Mouse (Mus musculus): Measurements from ENCODE around the gene Rnf212b. TPM values are rescaled to one million over a fixed set of nuclear protein-coding genes. Genes with fewer than 3 reads are reported as not detected.

Gene Rnf212b
- polyA plus RNA-seq, 3 experiments from 2014 or later: not detected

DNA sequence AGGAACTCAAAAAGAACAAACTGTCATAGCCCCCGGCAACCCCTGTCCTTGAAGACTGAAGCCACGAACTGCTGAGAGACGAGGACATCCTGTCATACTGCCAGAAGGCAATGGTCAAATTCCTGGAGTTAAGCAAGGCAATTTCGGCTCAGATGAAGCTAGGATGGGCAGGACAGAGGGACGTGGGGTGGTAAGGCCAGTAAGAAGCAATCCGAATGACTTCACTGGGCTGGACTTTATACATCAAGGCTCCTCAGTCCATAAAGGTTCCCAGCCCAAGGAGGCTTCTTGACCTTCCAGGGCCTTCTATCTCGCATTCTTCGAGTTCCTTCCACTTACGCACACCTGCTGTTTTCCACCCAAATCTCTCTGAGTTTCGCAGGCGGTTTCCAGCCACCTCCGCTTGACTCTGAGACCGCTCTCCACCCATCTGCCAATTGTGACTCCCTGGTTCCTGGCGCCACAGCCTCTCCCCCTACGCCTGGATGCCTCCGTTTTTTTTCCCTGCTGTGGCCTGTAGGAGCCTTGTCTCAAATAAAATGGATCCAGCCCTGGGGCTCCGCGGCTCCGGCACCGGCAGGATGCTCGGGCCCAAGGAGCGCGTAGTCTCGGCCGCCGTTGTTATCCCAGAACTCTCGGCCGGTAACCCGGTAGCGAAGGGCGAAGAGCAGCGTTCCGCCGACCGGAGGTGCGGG is 62.0 kb downstream of the Rnf212b start:
- ATAC-seq: peak; percentile 44

DNA sequence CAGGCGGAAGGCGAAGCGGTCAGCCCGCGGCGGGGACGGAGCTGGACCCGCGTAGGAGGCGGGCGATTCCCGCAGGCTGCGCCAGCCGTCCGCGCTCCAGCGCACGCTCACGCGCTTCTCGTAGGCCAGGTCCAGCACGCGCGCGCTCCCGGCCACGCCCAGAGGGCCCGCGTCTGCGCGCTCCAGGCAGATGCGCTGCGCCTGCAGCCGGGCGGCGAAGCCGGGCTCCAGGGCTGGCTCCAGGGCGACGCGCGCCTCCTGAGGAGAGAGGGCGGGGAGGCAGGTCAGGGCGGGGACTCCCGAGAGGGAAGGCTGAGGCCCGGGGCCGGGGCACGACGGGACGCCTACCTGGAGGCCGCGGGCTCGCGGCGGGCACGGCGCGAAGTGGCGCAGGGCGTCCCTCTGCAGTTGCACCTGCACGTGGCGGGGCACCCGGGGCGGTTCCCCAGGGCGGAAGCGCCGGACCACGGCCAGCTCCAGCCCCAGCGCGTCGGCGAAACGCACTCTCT is 62.7 kb downstream of the Rnf212b start:
- peak; percentile 75 for ATAC-seq

DNA sequence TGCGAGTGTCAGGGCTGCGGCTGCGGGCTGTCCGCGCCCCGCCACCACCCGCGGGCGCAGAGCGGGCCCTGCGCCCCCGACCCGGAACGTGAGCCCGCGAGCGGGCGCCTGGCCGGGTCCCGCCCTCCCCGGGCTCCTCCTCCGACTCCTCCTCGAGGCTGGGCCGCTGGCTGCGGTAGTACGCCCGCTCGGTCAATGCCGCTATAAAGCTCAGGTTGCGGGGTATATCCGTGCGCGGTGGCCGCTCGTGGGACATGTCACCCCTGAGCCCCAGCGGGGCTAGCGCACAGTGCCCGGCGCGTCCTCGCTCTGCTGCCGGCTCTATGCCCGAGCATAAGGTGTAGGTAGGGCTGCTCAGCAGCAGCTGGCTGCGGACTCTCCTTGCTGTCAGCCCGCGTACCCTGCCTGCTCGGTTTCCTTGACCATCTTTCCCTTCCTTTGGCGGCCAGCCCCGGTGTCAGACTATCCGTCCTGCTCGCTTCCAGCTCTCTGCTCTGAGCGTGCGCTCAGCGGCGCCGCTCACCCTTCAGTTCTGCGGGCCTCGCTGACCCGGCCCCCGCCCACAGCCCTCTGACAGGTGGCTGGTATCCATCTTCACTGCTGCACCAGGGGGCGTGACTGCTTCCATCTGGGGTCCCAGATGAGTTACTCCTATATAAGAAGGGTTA is 63.2 kb downstream of the Rnf212b start, which contains the start of gene Ppp1r3e:
Ppp1r3e (minus strand) TSS at position 503 of the 668 bp plus-strand sequence.
- peak; percentile 66 for ATAC-seq

DNA sequence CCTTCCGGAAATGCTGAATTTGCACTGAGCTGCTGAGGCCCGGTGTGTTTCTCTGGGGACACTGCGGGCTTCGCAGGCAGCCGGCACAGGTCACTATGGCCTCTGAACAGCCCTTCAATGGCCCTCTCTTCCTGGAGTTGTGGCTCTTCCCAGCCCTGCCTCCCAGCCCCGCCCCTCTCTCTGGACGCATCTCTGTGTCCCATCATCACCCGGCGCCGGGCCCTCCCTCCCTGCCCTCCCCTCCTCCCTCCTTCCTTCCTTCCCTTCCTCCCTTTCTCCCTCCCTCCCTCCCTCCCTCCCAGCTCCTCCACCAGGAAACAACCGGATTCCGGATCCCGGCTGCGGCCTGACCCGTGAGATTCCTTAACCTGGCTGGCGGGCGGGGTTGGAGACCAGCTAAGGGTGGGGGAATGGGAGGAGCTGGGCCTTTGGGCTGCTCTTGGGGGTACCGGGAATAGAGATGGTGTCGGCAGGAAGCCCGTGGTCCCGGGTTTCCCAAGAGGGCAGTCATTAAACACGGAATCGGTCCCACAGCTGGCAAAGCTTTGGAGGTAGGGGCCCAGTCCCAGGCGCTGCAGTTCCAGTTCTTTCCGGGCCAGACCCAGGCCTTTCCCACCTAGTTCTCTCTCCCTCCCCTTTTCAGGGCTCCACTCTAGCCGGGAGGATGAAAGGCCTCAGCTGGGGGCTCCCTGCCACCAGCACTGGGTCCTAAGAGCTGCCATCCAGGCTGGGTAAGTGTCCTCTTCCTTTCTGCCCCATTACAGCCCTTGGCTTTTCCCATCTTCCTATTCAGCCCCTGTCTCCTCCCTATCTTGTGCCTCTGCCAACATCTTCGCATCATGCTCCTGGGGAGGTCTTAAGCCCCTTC is 69.4 kb downstream of the Rnf212b start, which contains the start of the genes Bcl2l2 and Gm20521:
Bcl2l2 (plus strand) TSS at position 224 of the 868 bp plus-strand sequence.
Gm20521 (plus strand) TSS at position 288 of the 868 bp plus-strand sequence.
- peak; percentile 58 for ATAC-seq

DNA sequence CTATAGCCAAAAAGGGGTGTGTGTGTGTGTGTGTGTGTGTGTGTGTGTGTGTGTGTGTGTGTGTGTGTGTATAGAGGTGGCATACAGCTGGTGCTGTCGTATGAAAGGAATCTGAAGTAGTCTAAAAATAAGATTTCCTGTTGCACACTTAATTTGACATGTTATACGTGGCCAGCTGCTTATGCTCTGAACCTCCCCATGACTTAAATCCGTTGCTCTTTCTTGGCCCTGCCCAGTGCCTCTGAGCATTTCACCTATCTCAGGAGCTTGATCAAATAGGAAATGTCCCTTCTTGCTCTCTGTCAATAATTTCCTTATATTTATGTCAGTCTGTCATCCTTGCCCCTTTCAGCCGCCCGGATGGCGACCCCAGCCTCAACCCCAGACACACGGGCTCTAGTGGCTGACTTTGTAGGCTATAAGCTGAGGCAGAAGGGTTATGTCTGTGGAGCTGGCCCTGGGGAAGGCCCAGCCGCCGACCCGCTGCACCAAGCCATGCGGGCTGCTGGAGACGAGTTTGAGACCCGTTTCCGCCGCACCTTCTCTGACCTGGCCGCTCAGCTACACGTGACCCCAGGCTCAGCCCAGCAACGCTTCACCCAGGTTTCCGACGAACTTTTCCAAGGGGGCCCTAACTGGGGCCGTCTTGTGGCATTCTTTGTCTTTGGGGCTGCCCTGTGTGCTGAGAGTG is 70.2 kb downstream of the Rnf212b start:
- peak; percentile 17 for ATAC-seq

DNA sequence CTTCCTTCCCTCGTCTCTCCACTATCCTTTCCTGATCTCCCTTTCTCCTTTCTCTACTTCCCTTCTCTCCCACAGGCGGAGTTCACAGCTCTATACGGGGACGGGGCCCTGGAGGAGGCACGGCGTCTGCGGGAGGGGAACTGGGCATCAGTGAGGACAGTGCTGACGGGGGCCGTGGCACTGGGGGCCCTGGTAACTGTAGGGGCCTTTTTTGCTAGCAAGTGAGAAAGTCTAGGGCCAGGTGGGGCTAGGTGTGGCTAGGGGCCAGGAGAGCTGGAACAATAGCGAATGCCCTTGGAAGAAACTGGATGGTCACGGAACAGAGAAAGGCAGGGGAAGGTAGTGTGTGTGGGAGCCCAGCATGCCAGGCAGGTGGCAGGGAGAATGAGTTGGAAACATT is 71.4 kb downstream of the Rnf212b start:
- no peak for ATAC-seq

DNA sequence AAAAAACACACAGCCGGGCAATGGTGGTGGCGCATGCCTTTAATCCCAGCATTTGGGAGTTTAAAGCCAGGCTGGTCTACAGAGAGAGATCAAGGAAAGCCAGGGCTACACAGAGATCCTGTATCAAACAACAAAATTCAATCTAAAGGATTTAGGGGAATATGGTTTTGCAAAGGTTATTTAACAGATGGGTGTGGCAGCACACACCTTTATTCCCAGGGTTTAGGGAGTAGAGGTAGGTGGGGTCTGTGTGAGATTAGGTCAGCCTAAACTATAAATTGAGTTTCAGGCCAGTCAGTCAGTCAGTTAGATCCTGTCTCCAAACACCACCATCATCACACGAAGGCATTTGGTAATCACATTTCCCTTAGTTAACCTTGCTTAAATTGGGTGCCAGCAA is 78.3 kb downstream of the Rnf212b start, which contains the start of gene Pabpn1:
Pabpn1 (plus strand) TSS at position 301 of the 400 bp plus-strand sequence.
- no peak for ATAC-seq

DNA sequence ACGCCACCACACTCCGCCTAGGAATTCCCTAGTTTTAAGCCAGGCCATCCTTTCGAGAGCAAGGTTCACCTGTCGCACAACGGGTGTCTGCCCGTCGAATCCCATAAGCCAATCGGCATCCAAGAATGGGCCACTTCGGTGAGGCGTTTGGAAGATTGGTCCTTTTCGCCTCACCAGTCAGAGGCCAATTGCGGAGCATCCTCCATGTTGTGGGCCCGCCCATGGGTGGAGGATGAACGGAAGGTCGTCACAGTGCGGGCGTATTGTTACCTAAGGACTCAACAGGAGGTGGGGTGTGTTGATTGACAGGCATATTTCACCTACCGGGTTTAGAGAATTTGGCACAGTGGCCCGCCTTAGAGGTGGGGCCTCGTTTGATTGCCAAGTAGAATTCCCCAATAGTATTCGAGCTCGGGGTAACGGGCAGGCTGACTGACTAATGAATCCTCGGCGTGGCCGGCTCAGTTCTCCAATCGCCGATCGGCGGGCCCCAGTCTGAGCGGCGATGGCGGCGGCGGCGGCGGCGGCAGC is 79.8 kb downstream of the Rnf212b start:
- peak; percentile 98 for ATAC-seq

DNA sequence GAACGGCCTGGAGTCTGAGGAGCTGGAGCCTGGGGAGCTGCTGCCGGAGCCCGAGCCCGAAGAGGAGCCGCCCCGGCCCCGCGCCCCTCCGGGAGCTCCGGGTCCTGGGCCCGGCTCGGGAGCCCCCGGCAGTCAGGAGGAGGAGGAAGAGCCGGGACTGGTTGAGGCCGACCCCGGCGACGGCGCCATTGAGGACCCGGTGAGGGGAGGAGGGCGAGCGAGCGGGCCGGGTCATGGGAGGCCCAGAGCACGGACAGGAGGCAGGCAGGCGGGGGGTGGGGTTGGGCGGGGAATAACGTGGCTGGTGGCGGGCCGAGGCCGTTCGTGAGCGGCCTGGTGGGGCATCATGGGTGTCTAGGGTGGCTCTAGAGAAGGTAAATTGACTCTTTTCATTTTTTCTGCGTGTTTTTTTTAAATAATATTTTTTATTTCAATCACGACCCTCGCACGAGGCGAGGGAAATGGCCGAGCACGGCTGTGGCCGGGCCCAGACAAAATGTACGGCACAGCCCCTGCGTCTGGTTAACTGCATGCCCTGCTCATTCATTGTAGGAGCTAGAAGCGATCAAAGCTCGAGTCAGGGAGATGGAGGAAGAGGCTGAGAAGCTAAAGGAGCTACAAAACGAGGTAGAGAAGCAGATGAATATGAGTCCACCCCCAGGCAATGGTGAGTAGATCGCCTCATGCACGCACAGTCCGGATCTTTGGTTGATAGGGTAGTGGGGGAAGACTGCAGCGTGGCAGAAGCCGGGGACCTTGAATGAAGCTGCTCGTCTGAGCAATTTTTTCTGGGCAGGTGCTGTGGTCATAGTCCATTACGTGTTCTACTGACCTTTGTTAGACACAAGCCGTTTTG is 80.6 kb downstream of the Rnf212b start:
- no peak for ATAC-seq

DNA sequence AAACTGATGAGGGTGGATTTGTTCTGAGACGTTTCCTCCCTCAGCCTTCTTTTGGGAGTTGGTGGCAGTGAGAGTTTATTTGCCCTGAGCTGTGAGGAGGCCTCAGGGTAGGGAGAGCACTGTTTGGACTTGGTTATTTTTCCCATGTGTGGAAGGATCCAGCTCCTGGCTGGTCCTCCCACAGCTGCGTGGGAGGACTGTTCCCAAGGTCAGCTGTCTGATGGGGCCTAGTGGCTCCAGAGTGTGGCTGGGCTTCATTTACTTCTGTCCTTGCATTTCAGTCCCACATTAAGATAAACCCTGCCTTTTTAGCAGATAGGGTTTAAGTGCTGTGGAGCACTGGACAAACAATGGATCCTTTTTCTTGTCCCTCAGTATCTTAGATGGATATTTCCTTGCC is 83.5 kb downstream of the Rnf212b start:
- ATAC-seq: no peak

DNA sequence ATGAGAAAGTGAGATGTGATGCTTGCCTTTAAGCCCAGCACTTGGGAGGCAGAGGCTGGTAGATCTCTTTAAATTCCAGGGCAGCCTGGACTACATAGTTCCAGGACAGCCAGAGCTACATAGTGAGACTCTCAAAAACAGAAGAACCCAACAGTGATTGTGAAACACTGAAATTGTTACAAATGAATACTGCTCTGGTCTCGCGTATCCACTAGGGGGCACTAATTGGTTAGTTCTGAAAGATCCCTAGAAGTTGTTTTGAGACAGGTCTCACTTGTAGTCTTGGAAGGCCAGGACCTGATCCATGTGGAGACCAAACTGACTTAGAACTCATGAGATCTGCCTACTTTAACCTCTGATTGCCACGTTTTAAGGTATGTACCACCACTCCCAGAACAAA is 86.4 kb downstream of the Rnf212b start:
- peak; percentile 76 for ATAC-seq

DNA sequence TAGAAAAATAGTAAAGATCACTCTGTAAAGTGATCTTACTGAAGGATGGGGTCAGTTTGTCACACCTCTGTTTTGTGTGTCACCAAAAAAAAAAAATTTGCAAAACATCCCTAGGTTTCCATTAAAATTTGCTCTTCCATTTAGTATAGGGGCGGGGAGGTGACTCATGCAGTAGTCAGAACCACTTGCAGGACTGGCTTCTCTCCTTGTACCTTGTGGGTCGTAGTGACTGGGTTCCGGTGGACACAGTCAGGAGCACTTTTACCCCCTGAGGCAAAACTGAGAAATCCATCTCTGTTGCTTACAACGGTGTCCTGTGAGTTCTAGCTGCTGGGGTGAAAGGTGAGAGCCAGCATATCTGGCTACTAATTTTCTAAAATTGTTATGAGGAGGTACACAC is 89.7 kb downstream of the Rnf212b start:
- ATAC-seq: no peak

Other genes with a start within 250 kb of the Rnf212b start
- gene Ajuba, start 236.6 kb upstream of the Rnf212b start, polyA plus RNA-seq (2017; shearing (Covaris generic)): under 1 TPM; 0.10 to 0.25 (median 0.15) TPM
- gene 4931414P19Rik, start 208.1 kb upstream of the Rnf212b start, polyA plus RNA-seq (2017; shearing (Covaris generic)): 1 to 10 TPM; 1.5 to 2.5 (median 1.7) TPM
- gene Psmb5, start 196.1 kb upstream of the Rnf212b start, polyA plus RNA-seq (2017; shearing (Covaris generic)): 100 to 1,000 TPM; 131 to 214 (median 136) TPM
- gene Psmb11, start 192.7 kb upstream of the Rnf212b start, polyA plus RNA-seq (2017; shearing (Covaris generic)): not detected
- not detected for gene Gm17606, start 173.2 kb upstream of the Rnf212b start, polyA plus RNA-seq (2017; shearing (Covaris generic))
- gene Cdh24, start 172.8 kb upstream of the Rnf212b start, polyA plus RNA-seq (2017; shearing (Covaris generic)): under 1 TPM; 0.12 to 0.42 (median 0.15) TPM
- 10 to 100 TPM; 87.2 to 94.2 (median 92.9) TPM for gene 1700123O20Rik, start 127.9 kb upstream of the Rnf212b start, polyA plus RNA-seq (2017; shearing (Covaris generic))
- gene Acin1, start 127.2 kb upstream of the Rnf212b start, polyA plus RNA-seq (2017; shearing (Covaris generic)): 100 to 1,000 TPM; 108 to 175 (median 154) TPM
- under 1 TPM in 2 of 3 experiments, not detected in 1; 0.28 to 0.40 TPM for gene Gm29776, start 115.3 kb upstream of the Rnf212b start, polyA plus RNA-seq (2017; shearing (Covaris generic))
- not detected for gene Cebpe, start 102.0 kb upstream of the Rnf212b start, polyA plus RNA-seq (2017; shearing (Covaris generic))
- gene Slc7a8, start 32.2 kb upstream of the Rnf212b start, polyA plus RNA-seq (2017; shearing (Covaris generic)): under 1 TPM in 2 of 3 experiments, not detected in 1; 0.20 to 0.29 TPM
- 1 to 10 TPM; 2.1 to 8.4 (median 7.9) TPM for gene Homez, start 56.8 kb downstream of the Rnf212b start, polyA plus RNA-seq (2017; shearing (Covaris generic))
- 1 to 10 TPM in 2 of 3 experiments, not detected in 1; 2.4 to 4.1 TPM for gene Ppp1r3e, start 63.4 kb downstream of the Rnf212b start, polyA plus RNA-seq (2017; shearing (Covaris generic))
- gene Bcl2l2, start 69.2 kb downstream of the Rnf212b start, polyA plus RNA-seq (2017; shearing (Covaris generic)): 1 to 10 TPM; 1.3 to 2.1 (median 1.7) TPM
- 1 to 10 TPM in 1 of 3 experiments, not detected in 2; 1.6 TPM for gene Gm20521, start 69.3 kb downstream of the Rnf212b start, polyA plus RNA-seq (2017; shearing (Covaris generic))
- gene Pabpn1, start 78.4 kb downstream of the Rnf212b start, polyA plus RNA-seq (2017; shearing (Covaris generic)): 10 to 100 TPM; 18.6 to 36.8 (median 22.6) TPM
- 1 to 10 TPM in 2 of 3 experiments, under 1 TPM in 1; 0.25 to 1.6 (median 1.4) TPM for gene Slc22a17, start 99.0 kb downstream of the Rnf212b start, polyA plus RNA-seq (2017; shearing (Covaris generic))
- gene Efs, start 112.0 kb downstream of the Rnf212b start, polyA plus RNA-seq (2017; shearing (Covaris generic)): not detected
- not detected for gene Il25, start 118.6 kb downstream of the Rnf212b start, polyA plus RNA-seq (2017; shearing (Covaris generic))
- not detected for gene Cmtm5, start 122.1 kb downstream of the Rnf212b start, polyA plus RNA-seq (2017; shearing (Covaris generic))
- gene Myh6, start 152.8 kb downstream of the Rnf212b start, polyA plus RNA-seq (2017; shearing (Covaris generic)): not detected
- gene Gm17428, start 162.8 kb downstream of the Rnf212b start, polyA plus RNA-seq (2017; shearing (Covaris generic)): not detected
- gene Myh7, start 180.5 kb downstream of the Rnf212b start, polyA plus RNA-seq (2017; shearing (Covaris generic)): not detected
- gene Ngdn, start 201.3 kb downstream of the Rnf212b start, polyA plus RNA-seq (2017; shearing (Covaris generic)): 100 to 1,000 TPM; 177 to 182 (median 181) TPM

Data from inflammation-experienced regulatory T-cells, adult 6 months (primary cell).